Comparison of ENCODE assay signal across 11 mouse cellular contexts in genomic region chr2:125685441-125686150, GRCm38 (mm10). TPM values are rescaled to one million over a fixed set of nuclear protein-coding genes. Genes with fewer than 3 reads are reported as not detected.
DNase-seq lines count a peak whose midpoint lies in the region; ATAC-seq and TF ChIP-seq lines count a peak whose summit lies in the region.
"Had no signal": no experiment of that assay in that cellular context is flagged by ENCODE, and none has a peak within 500 bp of the region (broad histone marks: within the 10 kb centered on the region; RNA-seq: fewer than 3 reads in every experiment).

No protein-coding gene starts in this region.

- H3K4me3 ChIP-seq in lung, embryonic 14.5 days (ENCODE audit: low read depth, low read length) = no peak overlapping the region
- H3K4me3 ChIP-seq in hindbrain, embryonic 12.5 days = no peak overlapping the region
- H3K4me3 ChIP-seq in stomach, embryonic 16.5 days (replicated peaks; ENCODE audit: low read length) = no peak overlapping the region
- no peak overlapping the region for H3K4me3 ChIP-seq in liver, postnatal 0 days (ENCODE audit: low read depth, low read length)
- H3K4me3 ChIP-seq: forebrain, embryonic 15.5 days had no signal

- H3K36me3 ChIP-seq in lung, embryonic 14.5 days (ENCODE audit: insufficient read depth) = no peaks in the 10 kb centered on the region
- no peaks in the 10 kb centered on the region for H3K36me3 ChIP-seq in hindbrain, embryonic 12.5 days
- H3K36me3 ChIP-seq in stomach, embryonic 16.5 days (ENCODE audit: control insufficient read depth, insufficient read depth, low read length) = no peaks in the 10 kb centered on the region
- H3K36me3 ChIP-seq in liver, postnatal 0 days (replicated peaks; ENCODE audit: insufficient read depth, low read length) = no peaks in the 10 kb centered on the region
- H3K36me3 ChIP-seq: forebrain, embryonic 15.5 days had no signal

- WGBS in lung, embryonic 14.5 days = 54% methylated on average over 9 of the region's 9 CpGs
- 58% methylated on average over 9 of the region's 9 CpGs for WGBS in hindbrain, embryonic 12.5 days
- WGBS in stomach, embryonic 16.5 days = 62% methylated on average over 9 of the region's 9 CpGs
- 70% methylated on average over 9 of the region's 9 CpGs for WGBS in liver, postnatal 0 days (ENCODE audit: insufficient replicate concordance)

- TF ChIP-seq EP300 in liver, postnatal 0 days (IDR thresholded peaks at IDR 0.05; ENCODE audit: low read depth) = no peak

- peak; percentile 15 for DNase-seq in embryo, embryonic 10.5 days (ENCODE audit: low spot score)
- no peak for DNase-seq in embryo, embryonic 10 days (ENCODE audit: low spot score)
- DNase-seq in lung, embryonic 14.5 days = peak; percentile 37
- DNase-seq in lung, postnatal 10 days = no peak
- DNase-seq in liver, postnatal 0 days = no peak
- DNase-seq in layer of hippocampus, adult 9-10 months (ENCODE audit: low spot score) = no peak
- DNase-seq: cerebellum, postnatal 25 days had no signal

- H3K4me2 ChIP-seq in lung, embryonic 14.5 days = 0 out of 2 replicates have a peak overlapping the region, but pooled peaks have one; percentile 6
- no peak overlapping the region for H3K4me2 ChIP-seq in hindbrain, embryonic 12.5 days (replicated peaks)
- H3K4me2 ChIP-seq in stomach, embryonic 16.5 days (ENCODE audit: low read depth, low read length) = no peak overlapping the region
- H3K4me2 ChIP-seq in liver, postnatal 0 days (ENCODE audit: low read depth, low read length) = no peak overlapping the region
- H3K4me2 ChIP-seq: forebrain, embryonic 15.5 days had no signal

- H3K27me3 ChIP-seq in lung, embryonic 14.5 days (ENCODE audit: insufficient read depth, low read length) = no peaks in the 10 kb centered on the region
- no peaks in the 10 kb centered on the region for H3K27me3 ChIP-seq in hindbrain, embryonic 12.5 days
- no peaks in the 10 kb centered on the region for H3K27me3 ChIP-seq in stomach, embryonic 16.5 days (ENCODE audit: control insufficient read depth, insufficient read depth, low read length)
- H3K27me3 ChIP-seq in liver, postnatal 0 days (ENCODE audit: insufficient read depth, low read length) = no peaks in the 10 kb centered on the region
- H3K27me3 ChIP-seq: forebrain, embryonic 15.5 days had no signal

- peaks cover 4% of the 10 kb centered on the region; the same call in 1 of the 2 replicates for H3K4me1 ChIP-seq in lung, embryonic 14.5 days (ENCODE audit: insufficient read depth)
- H3K4me1 ChIP-seq in hindbrain, embryonic 12.5 days = peaks cover 13% of the 10 kb centered on the region
- peaks cover 9% of the 10 kb centered on the region for H3K4me1 ChIP-seq in stomach, embryonic 16.5 days (ENCODE audit: control insufficient read depth, insufficient read depth, low read length)
- H3K4me1 ChIP-seq in liver, postnatal 0 days (ENCODE audit: insufficient read depth) = peaks cover 4% of the 10 kb centered on the region; the same call in 1 of the 2 replicates
- H3K4me1 ChIP-seq: forebrain, embryonic 15.5 days had no signal

- H3K9ac ChIP-seq in lung, embryonic 14.5 days = no peak overlapping the region
- no peak overlapping the region for H3K9ac ChIP-seq in hindbrain, embryonic 12.5 days
- H3K9ac ChIP-seq in stomach, embryonic 16.5 days (ENCODE audit: low read length) = no peak overlapping the region; the same call in 1 of the 2 replicates
- no peak overlapping the region for H3K9ac ChIP-seq in liver, postnatal 0 days (replicated peaks)
- H3K9ac ChIP-seq: forebrain, embryonic 15.5 days had no signal

- peak; percentile 53; the same call in 1 of the 2 replicates for ATAC-seq in lung, embryonic 14.5 days (ENCODE audit: insufficient read depth)
- no peak for ATAC-seq in hindbrain, embryonic 12.5 days (ENCODE audit: low FRiP score)
- ATAC-seq in stomach, embryonic 16.5 days (ENCODE audit: insufficient read depth, low FRiP score) = peak; percentile 61
- no peak for ATAC-seq in liver, postnatal 0 days
- ATAC-seq: forebrain, embryonic 15.5 days; lung, postnatal 0 days had no signal

- H3K27ac ChIP-seq in lung, embryonic 14.5 days (ENCODE audit: low read depth) = peak overlapping the region; percentile 60
- H3K27ac ChIP-seq in hindbrain, embryonic 12.5 days = peak overlapping the region; percentile 62
- peak overlapping the region; percentile 24; the same call in 1 of the 2 replicates for H3K27ac ChIP-seq in stomach, embryonic 16.5 days (ENCODE audit: low read length)
- no peak overlapping the region for H3K27ac ChIP-seq in liver, postnatal 0 days (ENCODE audit: low read depth)
- H3K27ac ChIP-seq: forebrain, embryonic 15.5 days had no signal

- H3K9me3 ChIP-seq in lung, embryonic 14.5 days (ENCODE audit: low read depth, low read length) = no peaks in the 10 kb centered on the region
- H3K9me3 ChIP-seq in hindbrain, embryonic 12.5 days (replicated peaks) = no peaks in the 10 kb centered on the region
- no peaks in the 10 kb centered on the region for H3K9me3 ChIP-seq in stomach, embryonic 16.5 days (replicated peaks; ENCODE audit: control insufficient read depth, low read length)
- H3K9me3 ChIP-seq in liver, postnatal 0 days (ENCODE audit: low read length) = no peaks in the 10 kb centered on the region
- H3K9me3 ChIP-seq: forebrain, embryonic 15.5 days had no signal

- TF ChIP-seq CTCF in lung, embryonic 14.5 days (IDR thresholded peaks at IDR 0.05; ENCODE audit: low read depth) = no peak
- TF ChIP-seq CTCF in liver, postnatal 0 days (IDR thresholded peaks at IDR 0.05; ENCODE audit: low read depth) = no peak

RNA-seq across cellular contexts. Expression of gene Eid1, which starts 12.7 kb away (rescaled TPM):
- polyA plus RNA-seq in lung, embryonic 14.5 days (2014; fragmentation: Nextera tagmentation; extraction: Ambion mirVana) = 150 and 164 TPM in 2 replicates
- polyA plus RNA-seq in hindbrain, embryonic 12.5 days (2016; fragmentation: Nextera tagmentation; extraction: Ambion mirVana) = 392 and 403 TPM in 2 replicates
- polyA plus RNA-seq in stomach, embryonic 16.5 days (2015; fragmentation: Nextera tagmentation; extraction: Ambion mirVana) = 97.0 and 111 TPM in 2 replicates
- polyA plus RNA-seq in liver, postnatal 0 days (2015; fragmentation: Nextera tagmentation; extraction: Ambion mirVana) = 27.9 and 30.7 TPM in 2 replicates

RNA-seq across cellular contexts. Expression of gene Shc4, which starts 38.4 kb away (rescaled TPM):
- polyA plus RNA-seq in lung, embryonic 14.5 days (2014; fragmentation: Nextera tagmentation; extraction: Ambion mirVana) = 1.1 TPM in 2 replicates
- 3.2 and 3.3 TPM in 2 replicates for polyA plus RNA-seq in hindbrain, embryonic 12.5 days (2016; fragmentation: Nextera tagmentation; extraction: Ambion mirVana)
- polyA plus RNA-seq in stomach, embryonic 16.5 days (2015; fragmentation: Nextera tagmentation; extraction: Ambion mirVana) = 1.9 and 2.0 TPM in 2 replicates
- 0.26 and 0.32 TPM in 2 replicates for polyA plus RNA-seq in liver, postnatal 0 days (2015; fragmentation: Nextera tagmentation; extraction: Ambion mirVana)

Comparison
In these comparisons a context has a peak if more than half of its experiments do, and no peak if none do; other contexts are left out.
1. DNase-seq: peak in embryo, embryonic 10.5 days (single experiment) and lung, embryonic 14.5 days (single experiment); none in embryo, embryonic 10 days (single experiment), lung, postnatal 10 days (single experiment), liver, postnatal 0 days (single experiment) and layer of hippocampus, adult 9-10 months (single experiment).
2. ATAC-seq: peak in lung, embryonic 14.5 days (single experiment) and stomach, embryonic 16.5 days (single experiment); none in hindbrain, embryonic 12.5 days (single experiment) and liver, postnatal 0 days (single experiment).